Mouse (Mus musculus) naive thymus-derived CD4-positive, alpha-beta T cell, adult 2 months (primary cell): ENCODE results near the gene Dot1l.
"Not testable (repeated sequence)": the region's sequence is repeated elsewhere in the genome, so short reads cannot be mapped to it uniquely, and the experiment has no call there.

ENCODE experiments used
- DNase-seq: peaks from one replicate; pipeline ENCODE4 v3.0.0-alpha.2; 2011; ENCODE audit warnings: low read depth

The Dot1l gene

GRCm38 (mm10) chr10:80812391-80813041, 57.5 kb downstream of the Dot1l start:
- DNase-seq, result no peak

- DNase-seq, result no peak
Observed at GRCm38 (mm10) chr10:80813366-80813765, 58.4 kb downstream of the Dot1l start, which contains the start of gene Jsrp1. Gene Jsrp1 (minus strand): TSS chr10:80813498.

GRCm38 (mm10) chr10:80814800-80815199, 59.8 kb downstream of the Dot1l start:
- DNase-seq, result no peak

- DNase-seq, result not testable (repeated sequence)
Observed at GRCm38 (mm10) chr10:80816303-80816702, 61.3 kb downstream of the Dot1l start.

- DNase-seq, result no peak
Observed at GRCm38 (mm10) chr10:80817164-80817563, 62.2 kb downstream of the Dot1l start.

GRCm38 (mm10) chr10:80817955-80818354, 62.9 kb downstream of the Dot1l start:
- DNase-seq, result not testable (repeated sequence)

- no peak for DNase-seq
Observed at GRCm38 (mm10) chr10:80818599-80819281, 63.7 kb downstream of the Dot1l start.

- no peak for DNase-seq
Observed at GRCm38 (mm10) chr10:80819406-80819805, 64.4 kb downstream of the Dot1l start.

- DNase-seq, result peak; percentile 66
Observed at GRCm38 (mm10) chr10:80821991-80822390, 67.0 kb downstream of the Dot1l start.

- no peak for DNase-seq
Observed at GRCm38 (mm10) chr10:80822528-80822927, 67.5 kb downstream of the Dot1l start.

- no peak for DNase-seq
Observed at GRCm38 (mm10) chr10:80823316-80823715, 68.3 kb downstream of the Dot1l start.

- peak; percentile 59 for DNase-seq
Observed at GRCm38 (mm10) chr10:80823847-80824643, 69.0 kb downstream of the Dot1l start.

GRCm38 (mm10) chr10:80824827-80825226, 69.8 kb downstream of the Dot1l start:
- no peak for DNase-seq

- peak; percentile 99 for DNase-seq
Observed at GRCm38 (mm10) chr10:80826151-80827062, 71.4 kb downstream of the Dot1l start, which contains the start of gene Oaz1. Gene Oaz1 (plus strand): TSS chr10:80826656.

GRCm38 (mm10) chr10:80827063-80827869, 72.3 kb downstream of the Dot1l start:
- DNase-seq, result no peak

GRCm38 (mm10) chr10:80827870-80828420, 72.9 kb downstream of the Dot1l start:
- no peak for DNase-seq

- DNase-seq, result not testable (repeated sequence)
Observed at GRCm38 (mm10) chr10:80828587-80828986, 73.6 kb downstream of the Dot1l start.

GRCm38 (mm10) chr10:80829359-80830278, 74.6 kb downstream of the Dot1l start:
- DNase-seq, result no peak

GRCm38 (mm10) chr10:80831136-80831535, 76.1 kb downstream of the Dot1l start:
- peak; percentile 40 for DNase-seq
